Mouse (Mus musculus): Measurements from ENCODE around the gene Gm3327.
"Not testable (repeated sequence)": the region's sequence is repeated elsewhere in the genome, so short reads cannot be mapped to it uniquely, and the experiment has no call there.

The Gm3327 gene

GRCm38 (mm10) chr14:44123551-44123950 is at the start of gene Gm3327:
Gene Gm3327 (plus strand): TSS chr14:44123851.
- DNase-seq = not testable (repeated sequence)

GRCm38 (mm10) chr14:44077785-44078341 is 45.8 kb upstream of the Gm3327 start:
- not testable (repeated sequence) for DNase-seq

GRCm38 (mm10) chr14:44086588-44086987 is 37.1 kb upstream of the Gm3327 start:
- not testable (repeated sequence) for DNase-seq

- not testable (repeated sequence) for DNase-seq
These were observed 36.1 kb upstream of the Gm3327 start for GRCm38 (mm10) chr14:44087535-44087934.

GRCm38 (mm10) chr14:44091524-44091923 is 32.1 kb upstream of the Gm3327 start:
- not testable (repeated sequence) for DNase-seq

GRCm38 (mm10) chr14:44094445-44094844 is 29.2 kb upstream of the Gm3327 start:
- DNase-seq = not testable (repeated sequence)

- not testable (repeated sequence) for DNase-seq
These were observed 23.6 kb upstream of the Gm3327 start for GRCm38 (mm10) chr14:44100030-44100429.

GRCm38 (mm10) chr14:44102354-44102753 is 21.3 kb upstream of the Gm3327 start, which contains the start of gene Ear2:
Gene Ear2 (plus strand): TSS chr14:44102654.
- not testable (repeated sequence) for DNase-seq

GRCm38 (mm10) chr14:44110981-44111380 is 12.7 kb upstream of the Gm3327 start:
- no peak for DNase-seq
